Mouse (Mus musculus): ENCODE results near the gene Hoxc9. TPM values are rescaled to one million over a fixed set of nuclear protein-coding genes. Genes with fewer than 3 reads are reported as not detected.

Hoxc9 gene
- total RNA-seq, 2 experiments from 2014 or later: 6.7 to 8.3 TPM

DNA sequence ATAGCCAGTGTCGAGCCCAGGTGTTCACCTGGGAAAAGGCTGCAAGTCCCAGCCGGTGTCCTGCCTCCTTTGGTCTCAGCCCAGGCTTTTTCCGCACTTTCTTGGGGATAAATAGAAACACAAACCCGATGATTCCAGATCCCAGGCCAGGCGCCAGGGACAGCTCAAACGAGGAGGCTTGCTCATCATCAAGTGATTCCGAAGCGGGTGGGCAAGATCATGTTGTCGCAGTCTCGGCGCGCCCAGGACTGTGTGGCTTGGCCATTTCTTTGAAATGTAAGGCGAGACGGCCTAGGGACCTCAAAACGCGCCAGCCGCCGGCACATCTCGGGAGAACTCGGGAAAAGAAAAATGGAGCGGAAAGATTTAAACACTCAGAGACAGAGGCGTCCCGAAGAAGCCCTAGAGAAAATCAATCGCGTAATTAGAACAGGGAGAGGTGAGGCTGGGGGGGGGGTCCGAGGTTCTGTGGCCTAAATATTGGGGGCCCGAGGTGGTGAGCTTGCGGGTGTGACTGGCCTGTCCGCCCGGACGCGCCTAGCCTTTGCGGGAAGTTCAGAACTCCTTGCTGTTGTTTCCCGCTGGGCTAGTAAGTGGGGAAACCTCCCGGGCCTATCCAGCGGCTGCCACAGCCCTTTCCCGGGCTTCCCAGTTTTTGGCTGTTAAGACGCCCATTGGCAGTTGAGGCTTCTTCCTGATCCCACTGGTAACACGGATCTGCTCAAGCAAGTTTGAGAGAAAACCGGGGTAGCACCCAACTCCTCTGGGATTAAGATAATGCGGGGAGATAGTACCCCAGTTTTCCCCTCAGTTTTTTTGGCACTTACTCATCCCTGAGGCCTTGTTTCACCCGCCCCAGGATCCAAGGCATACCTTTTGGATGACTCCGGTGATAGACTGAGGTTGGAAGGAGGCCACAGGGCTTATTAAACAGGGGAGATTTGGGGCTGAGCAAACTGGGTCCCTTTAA lies 51.3 kb downstream of the Hoxc9 start:
- intact Hi-C loops (cut with DNase I): no loop called here
- Histone ChIP-seq H3K4me3 (peak overlapping the region; percentile 61), H3K27ac (peak overlapping the region; percentile 78)
- no peak for TF ChIP-seq CTCF (IDR thresholded peaks at IDR 0.05)
- peak; percentile 87 for DNase-seq

DNA sequence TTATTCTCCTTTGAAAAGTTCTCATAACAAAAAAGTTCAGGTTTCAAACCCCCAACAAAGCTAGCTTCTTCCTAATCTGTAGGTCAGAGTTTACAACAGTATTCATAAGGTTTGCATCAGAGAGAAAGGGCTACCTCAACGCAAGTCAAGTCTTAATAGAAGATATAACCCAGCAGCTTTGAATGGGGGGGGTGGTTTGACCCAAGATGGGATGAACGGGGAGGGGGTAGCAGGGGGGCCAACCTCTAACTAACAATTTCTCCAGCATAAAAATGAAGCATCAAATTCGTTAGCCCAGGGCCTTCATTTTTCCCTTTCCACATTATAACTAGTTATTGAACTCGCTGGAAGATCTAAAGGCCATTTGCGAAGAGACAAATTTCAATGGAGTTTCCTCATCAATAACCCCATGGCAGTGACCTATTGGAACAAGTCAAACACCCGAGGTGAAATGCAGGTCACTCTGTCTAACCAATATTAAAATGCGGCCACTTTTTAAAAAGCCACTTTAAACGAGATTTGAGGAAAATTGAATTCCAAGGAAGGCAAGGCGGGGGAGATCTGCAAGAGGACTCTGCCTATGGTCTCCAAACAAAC lies 52.8 kb downstream of the Hoxc9 start:
- intact Hi-C loops (cut with DNase I): no loop called here
- no peak for DNase-seq
- no peak for TF ChIP-seq CTCF (IDR thresholded peaks at IDR 0.05)
- H3K4me3 ChIP-seq: no peak overlapping the region
- no peak overlapping the region for H3K27ac ChIP-seq

DNA sequence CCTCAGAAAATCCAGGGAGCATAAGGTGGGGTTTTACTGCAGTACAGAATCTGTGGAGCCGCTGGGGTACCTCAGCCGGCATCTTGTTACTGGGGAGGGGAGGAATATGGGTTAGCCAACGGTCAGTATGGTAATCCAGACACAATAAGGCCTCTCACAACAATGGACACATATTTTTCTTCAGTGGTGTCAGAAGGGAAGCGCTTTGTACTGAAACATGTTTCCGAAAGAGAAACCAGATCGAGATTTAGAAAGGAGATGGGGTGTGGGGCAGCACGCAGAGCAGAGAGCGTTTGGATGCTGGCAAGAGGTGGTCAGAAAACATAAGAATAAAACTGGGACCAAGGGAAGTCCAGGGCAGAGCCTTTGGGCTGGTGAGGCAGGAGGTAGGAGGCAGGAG lies 53.9 kb downstream of the Hoxc9 start:
- no peak for DNase-seq
- no peak overlapping the region for H3K27ac ChIP-seq
- TF ChIP-seq CTCF (IDR thresholded peaks at IDR 0.05): no peak
- no peak overlapping the region for H3K4me3 ChIP-seq
- intact Hi-C loops (cut with DNase I): no loop called here

DNA sequence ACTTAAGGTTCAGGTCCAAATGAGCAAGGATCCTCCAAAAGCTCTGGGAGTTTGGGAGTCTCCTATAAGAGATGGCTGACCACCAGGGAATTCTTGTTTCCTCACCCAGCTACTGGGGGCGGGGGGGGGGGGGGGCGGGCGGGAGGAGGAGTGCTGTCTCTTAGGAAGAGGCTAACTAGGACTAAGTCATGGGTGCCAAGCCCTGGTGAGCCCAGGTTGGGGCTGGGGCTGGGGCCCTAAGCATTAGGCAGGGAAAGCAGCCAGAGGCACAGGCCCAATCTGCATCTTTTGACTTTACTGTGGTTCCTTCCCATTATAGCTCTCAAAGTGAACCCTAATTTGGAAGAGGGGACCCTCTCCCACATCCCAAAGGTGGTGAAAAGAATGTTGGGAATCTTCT lies 55.9 kb downstream of the Hoxc9 start:
- H3K4me3 ChIP-seq: no peak overlapping the region
- no peak for TF ChIP-seq CTCF (IDR thresholded peaks at IDR 0.05)
- DNase-seq: no peak
- H3K27ac ChIP-seq: no peak overlapping the region
- intact Hi-C loops (cut with DNase I): no loop called here

DNA sequence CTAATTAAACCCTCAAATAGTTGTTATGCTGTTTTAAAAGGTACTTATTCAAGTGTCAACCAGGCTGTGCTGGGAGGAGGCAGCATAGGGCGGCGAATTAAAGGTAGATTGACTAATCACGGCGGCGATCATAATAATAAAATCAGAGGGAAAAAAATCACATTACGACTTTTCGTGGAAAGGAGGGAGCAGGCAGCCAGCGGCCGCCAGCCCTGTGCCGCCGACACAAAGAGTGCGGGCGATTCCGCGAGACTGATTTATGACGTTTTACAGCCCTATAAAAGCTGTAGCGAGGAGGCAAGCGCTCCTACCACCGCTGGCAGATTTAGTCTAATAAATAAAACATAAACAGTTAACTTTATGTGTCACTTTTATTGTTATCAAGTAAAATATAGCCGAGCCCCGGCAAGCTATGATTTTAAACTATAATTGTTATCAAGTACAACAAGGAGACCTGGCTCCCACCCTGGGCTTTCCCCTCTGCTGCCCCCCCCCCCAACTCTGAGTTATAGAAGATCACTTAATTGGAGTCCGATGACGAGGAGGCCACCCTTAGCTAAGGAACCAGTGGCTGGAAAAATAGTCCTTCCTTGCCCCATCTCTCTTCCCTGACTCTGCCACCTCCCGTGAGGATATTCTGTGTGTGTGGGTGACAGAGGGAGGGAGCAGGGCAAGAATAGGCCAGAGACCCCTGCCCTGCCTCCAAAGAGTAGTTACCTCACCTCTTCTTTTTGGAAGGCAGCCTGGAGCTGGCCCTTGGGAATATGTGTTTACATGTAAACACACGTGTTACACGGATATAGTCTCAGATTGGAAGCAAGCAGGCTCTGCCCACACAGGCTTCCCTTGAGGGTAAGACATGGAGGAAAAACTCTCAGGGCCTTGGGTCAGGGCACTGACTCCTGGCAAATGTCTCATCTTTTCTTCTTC lies 56.7 kb downstream of the Hoxc9 start:
- no peak overlapping the region for H3K27ac ChIP-seq
- TF ChIP-seq CTCF (IDR thresholded peaks at IDR 0.05): no peak
- intact Hi-C loops (cut with DNase I): no loop called here
- no peak for DNase-seq
- H3K4me3 ChIP-seq: no peak overlapping the region

DNA sequence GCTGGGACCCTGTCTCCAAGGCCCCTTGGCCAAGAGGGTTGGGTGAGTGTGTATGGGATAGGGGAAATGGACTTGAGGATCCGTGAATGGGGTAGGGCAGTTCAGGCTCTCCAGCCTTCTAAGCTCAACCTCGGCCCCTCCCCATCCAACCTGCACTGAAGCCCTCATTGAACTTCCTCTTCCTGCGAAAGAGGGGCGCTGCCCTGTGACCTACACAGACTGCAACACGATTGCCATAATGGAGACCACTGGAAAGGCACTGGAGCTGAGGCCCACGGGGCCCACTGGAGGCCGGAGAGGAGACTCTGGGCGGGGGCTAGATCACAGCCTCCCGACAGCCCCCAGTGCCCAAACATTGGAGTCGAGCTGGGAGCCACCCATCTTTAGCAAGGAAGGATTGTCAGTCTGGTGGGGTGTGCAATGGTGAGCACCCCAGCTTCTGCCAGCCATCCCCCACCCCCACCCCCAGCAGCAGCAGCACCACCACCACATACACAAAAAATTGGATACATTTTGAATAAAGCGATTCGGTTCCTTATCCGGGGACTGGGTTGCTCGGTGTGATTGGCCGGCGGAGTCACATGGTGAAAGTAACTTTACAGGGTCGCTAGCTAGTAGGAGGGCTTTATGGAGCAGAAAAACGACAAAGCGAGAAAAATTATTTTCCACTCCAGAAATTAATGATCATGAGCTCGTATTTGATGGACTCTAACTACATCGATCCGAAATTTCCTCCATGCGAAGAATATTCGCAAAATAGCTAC lies 58.0 kb downstream of the Hoxc9 start:
- H3K4me3 ChIP-seq: peak overlapping the region; percentile 65
- TF ChIP-seq CTCF (IDR thresholded peaks at IDR 0.05): no peak
- H3K27ac ChIP-seq: peak overlapping the region; percentile 63
- DNase-seq: peak; percentile 56
- intact Hi-C loops (cut with DNase I): no loop called here

Small RNAs within 50 kb of the gene (microRNA-seq; reads per million reads assigned to microRNA genes)
- 2,782 reads per million, percentile 85 among the genes with 10 or more reads in this experiment for gene Mir196a-2
- 288 reads per million, percentile 60 among the genes with 10 or more reads in this experiment for gene Mir615

Other genes with a start within 250 kb of the Hoxc9 start
- not detected for gene Hoxc13, start 55.3 kb upstream of the Hoxc9 start, total RNA-seq (2021)
- gene Hoxc12, start 39.7 kb upstream of the Hoxc9 start, total RNA-seq (2021): not detected
- gene Hoxc11, start 22.0 kb upstream of the Hoxc9 start, total RNA-seq (2021): 10 to 100 TPM in 1 of 2 experiments, 1 to 10 TPM in 1; 6.9 to 11.7 TPM
- 10 to 100 TPM; 72.4 to 84.8 TPM for gene Hoxc10, start 9.6 kb upstream of the Hoxc9 start, total RNA-seq (2021)
- gene Hoxc5, start 9.0 kb upstream of the Hoxc9 start, total RNA-seq (2021): 1 to 10 TPM; 2.7 to 2.9 TPM
- 1 to 10 TPM; 1.0 to 2.8 TPM for gene Hoxc8, start 14.2 kb downstream of the Hoxc9 start, total RNA-seq (2021)
- 1 to 10 TPM; 8.1 to 8.6 TPM for gene Hoxc6, start 21.8 kb downstream of the Hoxc9 start, total RNA-seq (2021)
- 1 to 10 TPM; 4.3 to 4.6 TPM for gene Hoxc4, start 42.5 kb downstream of the Hoxc9 start, total RNA-seq (2021)
- gene Smug1, start 190.7 kb downstream of the Hoxc9 start, total RNA-seq (2021): 10 to 100 TPM; 10.8 to 12.7 TPM